Mouse (Mus musculus): Measurements from ENCODE around the gene Tbcc.
A peak's percentile ranks its signal among the peaks of the same experiment; 100 is the strongest.
"Not testable (repeated sequence)": the region's sequence is repeated elsewhere in the genome, so short reads cannot be mapped to it uniquely, and the experiment has no call there.

Gene Tbcc

GRCm38 (mm10) chr17:46890116-46890815, at the start of gene Tbcc:
Gene Tbcc (plus strand): TSS chr17:46890684.
- peak; percentile 100 for DNase-seq (ENCODE audit: low read depth, low spot score)

GRCm38 (mm10) chr17:46843022-46843421, 47.5 kb upstream of the Tbcc start:
- DNase-seq (ENCODE audit: low read depth, low spot score): no peak

GRCm38 (mm10) chr17:46843716-46844115, 46.8 kb upstream of the Tbcc start:
- DNase-seq (ENCODE audit: low read depth, low spot score): no peak

- peak; percentile 79 for DNase-seq (ENCODE audit: low read depth, low spot score)
These were observed 45.7 kb upstream of the Tbcc start for GRCm38 (mm10) chr17:46844811-46845210.

GRCm38 (mm10) chr17:46845262-46845661, 45.2 kb upstream of the Tbcc start:
- no peak for DNase-seq (ENCODE audit: low read depth, low spot score)

GRCm38 (mm10) chr17:46846573-46846972, 43.9 kb upstream of the Tbcc start:
- not testable (repeated sequence) for DNase-seq (ENCODE audit: low read depth, low spot score)

GRCm38 (mm10) chr17:46847206-46847605, 43.3 kb upstream of the Tbcc start:
- no peak for DNase-seq (ENCODE audit: low read depth, low spot score)

- DNase-seq (ENCODE audit: low read depth, low spot score): no peak
These were observed 37.8 kb upstream of the Tbcc start for GRCm38 (mm10) chr17:46852725-46853124.

GRCm38 (mm10) chr17:46853281-46853680, 37.2 kb upstream of the Tbcc start:
- DNase-seq (ENCODE audit: low read depth, low spot score): peak; percentile 92

- no peak for DNase-seq (ENCODE audit: low read depth, low spot score)
These were observed 36.4 kb upstream of the Tbcc start for GRCm38 (mm10) chr17:46854096-46854495.

- DNase-seq (ENCODE audit: low read depth, low spot score): no peak
These were observed 35.8 kb upstream of the Tbcc start for GRCm38 (mm10) chr17:46854640-46855110.

GRCm38 (mm10) chr17:46855328-46856106, 35.0 kb upstream of the Tbcc start:
- DNase-seq (ENCODE audit: low read depth, low spot score): no peak

- no peak for DNase-seq (ENCODE audit: low read depth, low spot score)
These were observed 34.4 kb upstream of the Tbcc start for GRCm38 (mm10) chr17:46856107-46856388.

- peak; percentile 89 for DNase-seq (ENCODE audit: low read depth, low spot score)
These were observed 33.8 kb upstream of the Tbcc start for GRCm38 (mm10) chr17:46856471-46857360.

GRCm38 (mm10) chr17:46857361-46857902, 33.1 kb upstream of the Tbcc start:
- peak; percentile 92 for DNase-seq (ENCODE audit: low read depth, low spot score)

GRCm38 (mm10) chr17:46857903-46858748, 32.4 kb upstream of the Tbcc start, which contains the start of gene Bicral:
Gene Bicral (minus strand): TSS chr17:46858482.
- peak; percentile 79 for DNase-seq (ENCODE audit: low read depth, low spot score)

GRCm38 (mm10) chr17:46858749-46859444, 31.6 kb upstream of the Tbcc start:
- DNase-seq (ENCODE audit: low read depth, low spot score): no peak

- no peak for DNase-seq (ENCODE audit: low read depth, low spot score)
These were observed 30.4 kb upstream of the Tbcc start for GRCm38 (mm10) chr17:46860120-46860519.

GRCm38 (mm10) chr17:46864566-46865195, 25.8 kb upstream of the Tbcc start:
- peak; percentile 45 for DNase-seq (ENCODE audit: low read depth, low spot score)

GRCm38 (mm10) chr17:46866836-46867235, 23.6 kb upstream of the Tbcc start:
- peak; percentile 86 for DNase-seq (ENCODE audit: low read depth, low spot score)

Measured in brain, adult 2 months (tissue).